Mouse (Mus musculus) embryonic stem cell, embryonic (primary cell): ENCODE results near the gene Prpf4.

Experiments
- CTCF ChIA-PET, 4 experiments: fragments of 300-600 bp in 2 of 4; fragments of 350-600 bp in 2 of 4; sonication (Branson Sonifier 250); formaldehyde crosslinking; loops; one replicate each; lab custom pipeline; 2022; ENCODE audit warnings: inconsistent platforms in 2 of 4; lab: Charles Lee
- POLR2A ChIA-PET, 4 experiments: fragments of 300-600 bp in 2 of 4; fragments of 350-600 bp in 2 of 4; sonication (Branson Sonifier 250); formaldehyde crosslinking; loops; one replicate each; lab custom pipeline; 2022; ENCODE audit warnings: antibody characterized with exemption in 4 of 4, inconsistent platforms in 1 of 4; lab: Charles Lee

The Prpf4 gene

GRCm38 (mm10) chr4:62376123-62376522 lies 32.5 kb upstream of the Prpf4 start:
- ChIA-PET CTCF (no interaction called here), POLR2A (interaction anchor here in 1 of 4 experiments (1.1 to 2.6 kb wide), 2 partner anchors 16 kb away, joined by 3 to 21 read pairs; partner anchors contain the start of genes Fkbp15 and Slc31a1)

GRCm38 (mm10) chr4:62379724-62380381 lies 28.7 kb upstream of the Prpf4 start:
- POLR2A ChIA-PET: interaction anchor here in 3 of 4 experiments (0.6 to 7.2 kb wide), 23 partner anchors 9 to 145 kb away, joined by 3 to 79 read pairs (median 4); partner anchors contain the start of genes Cdc26 (in 3 of the 3), Prpf4 (in 3 of the 3), Fkbp15 (in 2 of the 3) and Slc31a1 (in 2 of the 3)

GRCm38 (mm10) chr4:62383207-62383606 lies 25.4 kb upstream of the Prpf4 start:
- CTCF ChIA-PET: interaction anchor here in 1 of 4 experiments (0.6 to 1.1 kb wide), 2 partner anchors 23 to 24 kb away, joined by 3 to 4 read pairs; no protein-coding TSS in a partner anchor

More at GRCm38 (mm10) chr4:62379724-62380381, 28.7 kb upstream of the Prpf4 start:
- CTCF ChIA-PET: interaction anchor here in 3 of 4 experiments (0.6 kb wide), 5 partner anchors 14 to 75 kb away, joined by 4 to 10 read pairs (median 5); no protein-coding TSS in a partner anchor

GRCm38 (mm10) chr4:62383752-62384151 lies 24.8 kb upstream of the Prpf4 start:
- POLR2A ChIA-PET: interaction anchor here in 2 of 4 experiments (0.8 to 7.2 kb wide), 13 partner anchors 8 to 199 kb away, joined by 3 to 79 read pairs (median 4); partner anchors contain the start of genes Cdc26 (in 2 of the 2), Fkbp15 (in 2 of the 2), Prpf4 (in 2 of the 2) and Slc31a1 (in 2 of the 2)
- CTCF ChIA-PET: interaction anchor here in 1 of 4 experiments (0.6 to 1.1 kb wide), 2 partner anchors 22 to 23 kb away, joined by 3 to 4 read pairs; no protein-coding TSS in a partner anchor

More at GRCm38 (mm10) chr4:62383207-62383606, 25.4 kb upstream of the Prpf4 start:
- POLR2A ChIA-PET: interaction anchor here in 3 of 4 experiments (0.8 to 7.2 kb wide), 16 partner anchors 8 to 200 kb away, joined by 3 to 79 read pairs (median 4); partner anchors contain the start of genes Fkbp15 (in 3 of the 3), Slc31a1 (in 3 of the 3), Cdc26 (in 2 of the 3) and Prpf4 (in 2 of the 3)

- ChIA-PET POLR2A (interaction anchor here in 2 of 4 experiments (0.8 to 7.2 kb wide), 12 partner anchors 8 to 199 kb away, joined by 3 to 79 read pairs (median 4); partner anchors contain the start of genes Cdc26 (in 2 of the 2), Fkbp15 (in 2 of the 2), Prpf4 (in 2 of the 2) and Slc31a1 (in 2 of the 2)), CTCF (interaction anchor here in 1 of 4 experiments (1.1 kb wide), 1 partner anchor 23 kb away, joined by 4 read pairs; no protein-coding TSS in a partner anchor)
Observed at GRCm38 (mm10) chr4:62384159-62384558, 24.4 kb upstream of the Prpf4 start.

GRCm38 (mm10) chr4:62385439-62385838 lies 23.2 kb upstream of the Prpf4 start:
- ChIA-PET POLR2A (interaction anchor here in 3 of 4 experiments (0.7 to 7.2 kb wide), 5 partner anchors 10 to 25 kb away, joined by 3 to 79 read pairs (median 3); partner anchors contain the start of genes Fkbp15 (in 3 of the 3) and Slc31a1 (in 3 of the 3)), CTCF (no interaction called here)

- ChIA-PET CTCF (no interaction called here), POLR2A (interaction anchor here in 2 of 4 experiments (0.7 to 8.6 kb wide), 14 partner anchors 7 to 192 kb away, joined by 3 to 56 read pairs (median 6); partner anchors contain the start of genes Fkbp15 (in 2 of the 2), Slc31a1 (in 2 of the 2), Cdc26 (in 1 of the 2) and Prpf4 (in 1 of the 2))
Observed at GRCm38 (mm10) chr4:62389592-62390512, 18.7 kb upstream of the Prpf4 start.

- CTCF ChIA-PET: interaction anchor here in 1 of 4 experiments (1.8 kb wide), 1 partner anchor 16 kb away, joined by 4 read pairs; the partner anchor contains the start of genes Cdc26 and Prpf4
- POLR2A ChIA-PET: interaction anchor here (0.6 to 8.6 kb wide), 19 partner anchors 8 to 110 kb away, joined by 3 to 56 read pairs (median 5); partner anchors contain the start of genes Cdc26 (in 3 of the 4), Fkbp15 (in 3 of the 4), Prpf4 (in 3 of the 4) and Slc31a1 (in 3 of the 4)
Observed at GRCm38 (mm10) chr4:62391892-62392291, 16.7 kb upstream of the Prpf4 start.

GRCm38 (mm10) chr4:62393459-62393858 lies 15.1 kb upstream of the Prpf4 start:
- POLR2A ChIA-PET: interaction anchor here in 2 of 4 experiments (0.9 to 8.6 kb wide), 9 partner anchors 9 to 39 kb away, joined by 3 to 56 read pairs (median 13); partner anchors contain the start of genes Cdc26 (in 2 of the 2), Fkbp15 (in 2 of the 2), Prpf4 (in 2 of the 2) and Slc31a1 (in 2 of the 2)
- CTCF ChIA-PET: interaction anchor here in 2 of 4 experiments (0.6 to 0.7 kb wide), 3 partner anchors 13 to 86 kb away, joined by 3 to 5 read pairs (median 4); no protein-coding TSS in a partner anchor

- POLR2A ChIA-PET: interaction anchor here in 3 of 4 experiments (0.7 to 2.2 kb wide), 5 partner anchors 11 to 40 kb away, joined by 3 to 11 read pairs (median 5); partner anchors contain the start of genes Cdc26 (in 2 of the 3), Prpf4 (in 2 of the 3), Fkbp15 (in 1 of the 3) and Slc31a1 (in 1 of the 3)
- CTCF ChIA-PET: no interaction called here
Observed at GRCm38 (mm10) chr4:62395806-62396205, 12.8 kb upstream of the Prpf4 start.

- CTCF ChIA-PET: interaction anchor here in 1 of 4 experiments (1.0 kb wide), 1 partner anchor 58 kb away, joined by 3 read pairs; no protein-coding TSS in a partner anchor
- POLR2A ChIA-PET: interaction anchor here in 3 of 4 experiments (0.6 to 5.2 kb wide), 15 partner anchors 8 to 70 kb away, joined by 3 to 53 read pairs (median 5); partner anchors contain the start of genes Fkbp15 (in 3 of the 3), Slc31a1 (in 3 of the 3), Cdc26 (in 2 of the 3) and Prpf4 (in 2 of the 3)
Observed at GRCm38 (mm10) chr4:62397616-62398365, 10.8 kb upstream of the Prpf4 start.

- ChIA-PET POLR2A (interaction anchor here in 3 of 4 experiments (0.6 to 5.2 kb wide), 21 partner anchors 8 to 117 kb away, joined by 3 to 53 read pairs (median 5); partner anchors contain the start of genes Cdc26 (in 3 of the 3), Fkbp15 (in 3 of the 3), Prpf4 (in 3 of the 3) and Slc31a1 (in 3 of the 3)), CTCF (interaction anchor here in 1 of 4 experiments (0.6 kb wide), 1 partner anchor 82 kb away, joined by 3 read pairs; no protein-coding TSS in a partner anchor)
Observed at GRCm38 (mm10) chr4:62398956-62399355, 9.6 kb upstream of the Prpf4 start.

- ChIA-PET POLR2A (interaction anchor here in 3 of 4 experiments (0.6 to 8.8 kb wide), 15 partner anchors 7 to 158 kb away, joined by 3 to 126 read pairs (median 5); partner anchors contain the start of genes Fkbp15 (in 3 of the 3) and Slc31a1 (in 3 of the 3)), CTCF (interaction anchor here in 1 of 4 experiments (0.6 to 1.6 kb wide), 8 partner anchors 23 to 358 kb away, joined by 3 to 8 read pairs (median 3); partner anchors contain the start of genes Fkbp15 and Slc31a1)
Observed at GRCm38 (mm10) chr4:62406133-62406532, 2.5 kb upstream of the Prpf4 start.

- ChIA-PET CTCF (interaction anchor here in 3 of 4 experiments (0.7 to 1.9 kb wide), 16 partner anchors 13 to 356 kb away, joined by 3 to 7 read pairs (median 4); partner anchors contain the start of genes Fkbp15 (in 2 of the 3) and Slc31a1 (in 2 of the 3)), POLR2A (interaction anchor here (0.5 to 8.8 kb wide), 82 partner anchors 8 to 1278 kb away, joined by 3 to 126 read pairs (median 4); partner anchors contain the start of genes 4933430I17Rik (in 4 of the 4), Pole3 (in 4 of the 4), Fkbp15 (in 3 of the 4) and Slc31a1 (in 3 of the 4))
Observed at GRCm38 (mm10) chr4:62407730-62408582, 641 bp upstream of the Prpf4 start.
